Mouse (Mus musculus) neutrophil, adult 5-6 weeks (primary cell): ENCODE measurements around the gene Efna5. TPM values are rescaled to one million over a fixed set of nuclear protein-coding genes. Genes with fewer than 3 reads are reported as not detected.
A peak's percentile ranks its signal among the peaks of the same experiment; 100 is the strongest.

ENCODE experiments used
- ATAC-seq: fragments of 151-379, 151-347 bp; 2 replicates; pipeline ENCODE4 v1.8.0; 2017; ENCODE audit warnings: mild to moderate bottlenecking, moderate TSS enrichment; ENCODE audit not compliant: insufficient number of reproducible peaks, poor library complexity, low FRiP score, severe bottlenecking; ENCODE audit errors: extremely low read depth
- total RNA-seq: library from RNA; stranded (forward); fragments of 200-1000 nt; gene quantifications from 2 replicates; pipeline ENCODE4 v1.2.3, GENCODE M21; 2017

Gene Efna5
- total RNA-seq, 1 experiment from 2014 or later, result not detected

DNA sequence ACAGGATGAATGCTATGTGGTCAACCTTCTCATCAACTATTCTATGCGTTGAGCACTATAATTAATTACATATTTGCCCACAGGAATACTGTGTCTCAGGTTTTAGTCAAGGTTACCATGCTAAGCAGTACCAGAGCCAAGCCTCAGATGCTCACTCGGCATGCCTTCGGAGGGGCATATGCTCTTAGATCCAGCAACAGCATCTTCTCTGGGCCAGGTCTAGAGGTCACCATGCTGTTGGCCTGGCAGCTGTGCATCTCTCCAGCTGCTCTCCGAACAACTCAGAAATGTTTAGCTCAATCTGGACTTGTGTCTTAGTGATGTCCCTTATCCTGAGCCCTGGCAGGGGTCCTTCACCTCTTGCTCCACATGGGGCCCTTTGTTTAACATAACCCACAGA is 114.4 kb downstream of the Efna5 start:
- ATAC-seq, result no peak

DNA sequence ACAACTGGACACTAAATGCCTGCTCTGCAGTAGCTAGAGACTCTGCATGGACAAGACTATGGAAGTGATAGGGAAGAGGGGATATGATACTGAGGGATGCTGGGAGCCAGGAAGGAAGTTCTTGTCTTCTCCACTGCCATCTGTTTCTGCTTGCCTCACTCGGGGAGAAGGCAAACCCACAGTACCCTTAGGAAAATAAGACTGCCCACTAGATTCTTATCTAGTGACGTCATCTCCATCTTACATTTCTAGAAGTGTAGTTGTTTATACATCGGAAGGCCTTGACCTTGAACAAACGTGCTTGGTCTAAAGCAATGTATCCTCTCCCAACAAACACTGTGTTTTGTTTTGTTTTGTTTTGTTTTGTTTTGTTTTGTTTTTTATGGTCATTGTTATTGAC is 116.0 kb downstream of the Efna5 start:
- no peak for ATAC-seq

DNA sequence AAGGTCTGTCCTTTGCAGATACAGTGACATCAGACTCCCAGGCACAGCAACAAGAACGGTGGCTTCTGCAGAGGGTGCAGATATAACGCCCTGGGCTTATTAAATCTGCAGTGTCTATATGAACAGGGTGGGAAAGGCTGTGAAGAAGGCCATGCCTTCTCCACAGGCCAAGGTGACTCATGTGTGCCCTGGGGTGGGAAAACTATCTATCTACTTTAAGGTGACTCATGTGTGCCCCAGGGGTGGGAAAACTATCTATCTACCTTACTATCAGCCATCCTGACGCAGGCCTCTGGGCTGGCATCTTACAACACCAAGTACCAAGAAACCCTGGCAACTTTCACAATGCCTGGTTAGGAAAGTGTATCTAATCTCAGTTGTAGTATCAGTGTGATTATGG is 124.2 kb downstream of the Efna5 start:
- ATAC-seq, result no peak

DNA sequence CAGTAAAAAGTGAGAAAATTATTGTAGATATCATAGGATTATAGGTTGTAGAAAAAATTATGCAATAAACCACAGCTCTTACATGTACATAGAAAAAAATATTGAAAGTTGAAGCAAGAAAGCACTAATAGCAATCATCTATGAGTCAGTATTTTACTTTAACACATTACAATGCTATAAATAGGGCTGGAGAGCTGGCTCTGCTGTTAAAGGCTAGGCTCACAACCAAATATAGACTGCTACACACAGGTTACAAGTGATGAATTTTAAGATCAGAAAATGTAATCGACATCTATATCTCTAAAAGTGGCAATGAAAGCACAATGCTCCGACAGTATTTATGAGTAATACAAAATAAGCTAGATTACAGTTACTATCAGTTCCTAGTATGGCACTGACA is 125.5 kb downstream of the Efna5 start:
- ATAC-seq, result no peak

DNA sequence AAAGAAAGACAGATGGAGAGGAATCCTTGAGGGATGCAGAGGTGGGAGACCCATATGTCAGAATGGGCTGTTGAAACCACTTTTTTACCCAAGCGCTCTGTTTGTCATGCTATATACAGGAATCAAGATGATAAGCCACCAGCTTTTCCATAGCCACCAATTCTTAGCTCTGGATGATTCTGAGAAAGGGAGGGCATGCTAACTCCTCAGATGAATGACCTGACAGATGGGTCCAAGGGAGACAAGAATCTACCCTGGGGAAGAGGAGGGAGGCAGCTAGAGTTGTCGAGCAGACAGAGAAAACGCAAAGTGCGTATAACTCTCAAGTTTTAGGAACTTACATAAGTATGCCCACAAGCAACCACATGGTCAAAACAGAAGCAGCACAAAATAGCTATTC is 126.5 kb downstream of the Efna5 start:
- no peak for ATAC-seq

DNA sequence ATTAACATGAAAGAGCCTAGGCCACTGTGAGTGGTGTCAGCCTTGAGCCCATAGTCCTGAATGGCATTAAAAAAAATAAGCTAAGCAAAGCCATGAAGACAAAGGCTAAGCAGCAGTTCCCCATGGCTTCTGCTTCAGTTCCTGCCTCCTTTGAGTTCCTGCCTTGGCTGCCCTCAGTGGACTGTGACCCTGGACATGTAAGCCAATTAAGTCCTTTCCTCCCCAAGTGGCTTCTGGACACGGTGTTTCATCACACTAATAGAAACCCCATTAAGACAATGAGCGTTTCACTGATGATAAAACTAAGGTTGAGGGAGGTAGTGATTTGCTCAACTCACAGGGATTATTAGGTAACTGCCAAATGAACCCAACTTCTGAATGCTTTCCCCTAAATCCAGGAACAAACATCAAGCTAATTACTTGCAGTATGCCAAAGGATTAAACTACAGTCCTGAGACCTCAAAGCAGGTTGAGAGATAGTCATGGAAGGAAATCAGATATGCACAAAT is 128.7 kb downstream of the Efna5 start:
- ATAC-seq, result no peak

DNA sequence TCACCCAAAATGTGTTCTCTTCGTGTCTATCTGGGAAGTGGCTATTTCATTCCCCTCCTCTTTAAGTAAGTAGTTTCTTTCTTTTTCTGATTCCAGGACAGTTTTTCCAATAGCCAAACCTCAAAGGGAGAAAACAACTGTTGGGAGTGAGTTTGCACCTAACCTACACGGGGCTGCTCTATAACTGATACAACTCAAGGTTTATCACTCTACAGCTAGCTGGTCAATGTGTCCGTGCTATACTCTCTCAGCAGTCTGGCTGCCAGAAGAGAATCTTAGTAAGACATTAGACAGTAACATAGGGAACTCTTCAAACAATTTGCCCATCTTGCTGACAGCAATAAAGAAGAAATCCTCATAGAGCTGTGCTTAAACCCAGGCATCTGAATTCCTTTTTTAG is 130.5 kb downstream of the Efna5 start:
- no peak for ATAC-seq

DNA sequence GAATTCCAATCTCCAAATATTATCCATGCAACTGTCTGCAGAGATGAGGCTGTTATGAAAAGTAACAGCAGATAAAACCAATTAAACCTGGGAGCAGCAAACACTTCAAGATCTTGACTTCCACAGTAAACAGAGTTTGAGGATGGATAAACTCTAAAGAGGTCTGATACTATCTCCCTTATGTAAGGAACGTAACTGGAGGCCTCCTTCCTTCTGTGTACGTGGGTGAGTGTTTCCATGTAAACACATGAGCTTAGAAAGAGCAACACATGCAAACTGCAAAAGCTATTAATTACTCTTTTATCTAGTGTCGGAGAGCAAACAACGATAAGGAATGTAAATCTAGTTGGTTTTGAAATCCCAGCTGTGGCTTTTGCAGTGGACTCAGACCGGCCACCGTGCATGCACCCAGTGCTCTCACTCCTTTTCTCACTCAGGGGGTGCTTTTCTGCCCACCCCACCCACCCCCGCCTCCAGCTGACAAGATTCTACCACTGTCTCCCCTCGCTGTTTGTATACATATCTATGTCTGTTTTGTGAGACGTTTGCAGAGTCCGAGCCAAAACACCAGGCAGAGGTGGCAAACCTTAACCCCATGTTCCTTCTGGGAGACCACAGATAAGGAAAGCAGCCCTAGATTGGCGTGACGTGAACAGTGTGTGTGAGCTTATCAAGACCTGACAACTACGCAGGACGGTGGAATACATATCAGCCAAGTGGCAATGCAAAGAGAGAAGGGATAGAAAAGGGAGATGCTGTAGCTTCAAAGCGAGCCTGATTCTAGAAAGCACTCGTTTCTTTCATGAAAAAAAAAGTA is 132.1 kb downstream of the Efna5 start:
- no peak for ATAC-seq

DNA sequence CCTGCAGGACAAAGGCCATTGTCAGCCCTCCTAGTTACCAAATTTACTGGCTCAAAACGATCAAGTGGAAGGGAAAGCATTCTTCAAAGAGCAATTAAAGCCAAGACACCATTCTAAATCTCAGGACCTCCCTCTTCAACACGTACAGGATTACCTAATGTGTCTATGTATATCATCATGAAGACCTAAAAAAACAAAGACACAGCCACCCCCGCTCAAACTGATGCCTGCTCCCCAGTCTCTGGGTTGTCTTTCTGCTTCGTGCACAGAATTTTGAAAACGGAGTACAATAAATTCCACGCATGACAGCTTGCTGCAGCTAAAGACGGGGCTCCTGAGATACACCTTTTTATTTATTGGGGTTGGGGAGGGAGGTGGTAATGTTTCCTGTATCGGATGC is 133.7 kb downstream of the Efna5 start:
- no peak for ATAC-seq

DNA sequence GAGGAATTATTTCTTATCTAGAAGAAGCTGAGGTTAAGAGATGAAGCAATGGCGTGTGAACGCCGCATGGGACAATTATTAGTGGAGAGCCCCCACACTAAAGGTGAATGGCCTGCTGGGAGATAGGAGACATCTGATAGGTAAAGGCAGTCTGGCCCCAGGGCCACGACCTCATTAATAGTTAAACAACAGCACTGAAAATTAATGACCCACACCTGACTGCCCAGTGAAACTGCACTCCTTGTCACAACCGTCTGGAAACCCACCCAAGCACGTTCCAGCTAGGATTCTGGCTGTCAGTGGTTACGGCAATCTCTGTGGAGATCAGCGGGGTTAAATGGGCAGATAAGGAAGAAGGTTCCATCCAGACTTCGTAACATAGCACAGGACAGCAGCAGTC is 134.3 kb downstream of the Efna5 start:
- no peak for ATAC-seq

DNA sequence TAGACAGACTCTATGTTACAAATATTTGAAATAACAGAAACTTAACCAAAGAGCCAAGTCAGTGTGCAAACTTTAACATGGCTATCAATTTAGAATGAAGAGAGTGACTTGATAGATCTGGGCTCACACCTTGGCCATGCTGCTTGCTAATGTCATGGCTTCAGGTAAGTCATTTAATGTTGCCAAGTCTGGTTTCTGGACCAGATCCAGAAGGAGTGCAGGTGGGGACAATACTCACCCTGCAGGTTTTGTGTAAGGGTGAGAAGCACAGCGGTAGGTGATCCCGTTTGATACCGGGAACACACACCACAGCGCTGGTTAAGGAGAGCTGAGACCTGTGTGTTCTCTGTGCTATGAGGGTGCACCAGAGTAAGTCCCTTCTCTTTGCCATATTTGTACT is 135.8 kb downstream of the Efna5 start:
- ATAC-seq, result no peak

DNA sequence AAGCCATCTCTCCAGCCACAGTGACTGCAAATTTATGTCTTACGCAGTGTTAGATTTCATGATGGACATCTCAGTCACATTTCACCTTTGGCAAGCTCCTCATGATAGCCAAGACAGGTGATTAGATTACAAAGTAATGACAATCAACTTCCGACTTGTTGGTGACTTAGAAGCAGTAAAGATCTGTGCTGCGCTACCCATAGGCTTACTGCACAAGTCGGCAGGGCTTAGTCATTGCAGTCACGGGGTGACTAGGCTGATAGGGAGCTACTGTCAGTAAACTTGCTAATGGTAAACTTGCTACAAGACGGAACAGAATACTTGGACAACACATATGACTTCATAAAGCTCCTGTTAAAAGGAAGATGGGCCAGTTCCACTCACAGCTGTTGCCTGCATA is 136.9 kb downstream of the Efna5 start:
- ATAC-seq, result no peak

DNA sequence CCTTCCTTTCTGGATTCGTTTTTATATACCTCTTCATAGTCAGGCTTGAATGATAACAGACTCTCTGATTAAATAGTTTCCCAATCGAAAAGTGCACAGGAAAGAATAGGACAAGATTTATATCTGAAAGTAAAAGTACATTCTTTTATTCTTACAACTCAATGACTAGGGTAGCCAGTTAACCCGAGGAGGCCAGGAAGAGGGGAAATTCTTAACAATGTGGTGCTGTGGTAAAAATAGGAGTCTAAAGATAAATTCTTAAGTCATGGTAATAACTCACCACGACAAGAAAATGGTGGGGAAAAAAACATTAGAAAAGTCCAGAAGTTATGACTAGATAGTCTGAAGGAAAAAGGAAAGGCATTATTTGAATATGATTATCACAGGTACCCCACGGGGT is 139.4 kb downstream of the Efna5 start:
- ATAC-seq, result no peak

DNA sequence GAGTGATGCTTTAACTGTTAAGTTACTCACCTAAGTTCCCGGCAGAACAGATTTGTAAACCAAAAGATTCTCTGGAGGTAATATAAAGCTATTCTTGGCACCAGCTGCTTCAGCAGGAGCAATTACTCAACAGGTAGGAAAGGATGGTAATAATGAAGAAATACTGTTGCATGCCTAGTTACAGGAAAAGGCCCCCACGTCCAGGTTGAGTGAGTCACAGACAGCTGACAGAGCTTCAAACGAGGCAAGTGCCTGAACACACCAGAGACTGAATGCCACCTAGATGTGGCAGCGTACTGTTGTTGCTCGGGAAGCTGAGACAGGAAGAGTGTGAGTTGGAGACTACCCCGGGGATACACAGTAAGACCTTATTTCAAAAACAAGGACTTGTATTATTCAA is 140.1 kb downstream of the Efna5 start:
- no peak for ATAC-seq

DNA sequence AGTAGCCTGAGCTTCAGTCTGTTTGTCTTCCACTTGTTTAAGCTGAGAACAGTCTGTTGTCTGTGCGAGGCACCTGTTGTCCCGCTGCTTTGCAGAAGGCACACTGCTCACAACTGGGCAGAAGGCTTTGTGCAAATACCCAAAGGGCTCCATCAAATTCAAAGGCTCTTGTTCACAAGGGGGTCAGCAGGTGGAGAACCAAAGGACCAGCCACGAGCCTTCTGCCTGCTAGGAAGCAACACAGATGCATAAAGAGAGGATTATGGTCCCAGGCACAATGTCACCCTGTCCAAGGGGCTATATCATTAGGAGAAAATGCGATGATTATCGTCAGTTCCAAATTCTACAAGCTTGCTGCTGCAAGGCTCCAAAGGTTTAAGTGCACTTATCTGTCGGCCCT is 141.1 kb downstream of the Efna5 start:
- no peak for ATAC-seq

DNA sequence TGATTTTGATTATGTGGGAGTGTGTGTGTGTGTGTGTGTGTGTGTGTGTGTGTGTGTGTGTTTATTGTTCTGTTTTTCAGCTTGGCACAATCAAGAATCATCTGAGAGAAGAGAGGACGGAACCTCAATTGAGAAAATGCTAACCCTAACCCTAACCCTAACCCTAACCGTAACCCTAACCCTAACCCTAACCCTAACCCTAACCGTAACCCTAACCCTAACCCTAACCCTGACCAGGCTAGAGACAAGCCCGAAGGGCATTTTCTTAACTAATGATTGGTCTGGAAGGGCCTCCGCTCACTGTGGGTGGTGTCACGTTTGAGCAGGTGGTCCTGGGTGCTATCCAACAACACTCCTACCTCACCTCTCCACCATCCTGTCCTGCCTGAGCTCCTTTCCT is 143.7 kb downstream of the Efna5 start:
- ATAC-seq, result peak; percentile 64

DNA sequence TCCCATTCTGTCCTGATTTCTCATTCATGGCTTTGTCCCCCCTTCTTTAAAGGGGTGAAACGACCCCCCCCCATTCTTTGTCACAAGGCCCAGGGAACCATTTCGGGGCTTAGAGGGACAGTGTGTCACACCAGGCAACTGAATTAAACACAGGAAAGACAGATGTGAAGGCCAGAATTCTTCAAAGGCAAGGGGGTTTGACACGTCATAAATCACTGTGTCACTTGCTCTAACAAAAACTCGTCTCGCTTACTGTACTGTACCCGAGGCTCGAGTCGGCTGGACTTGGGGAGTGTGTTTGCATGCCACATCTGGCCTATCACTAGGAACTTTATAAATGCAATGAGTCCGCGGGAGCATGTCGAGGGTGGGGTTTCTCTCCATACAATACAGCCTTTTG is 145.2 kb downstream of the Efna5 start:
- ATAC-seq, result no peak

DNA sequence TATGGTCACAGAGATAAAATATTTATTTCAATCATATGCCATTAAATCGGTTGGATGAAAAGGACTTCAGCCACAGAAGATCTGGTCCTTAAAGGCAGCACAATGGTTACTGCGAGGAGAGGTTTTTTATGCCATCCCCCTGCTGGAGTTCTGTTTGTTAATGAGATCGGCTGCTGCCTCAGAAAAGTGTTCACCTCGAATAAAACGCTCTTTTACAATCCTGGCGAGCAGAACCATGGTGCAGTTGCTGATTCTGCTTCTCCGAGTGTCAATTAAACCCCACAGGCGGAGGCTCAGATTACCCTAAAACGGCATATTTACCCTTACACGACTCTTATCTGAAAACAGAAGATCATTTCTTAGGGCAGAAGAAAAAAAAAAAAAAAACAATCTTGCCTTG is 146.2 kb downstream of the Efna5 start:
- ATAC-seq, result no peak

DNA sequence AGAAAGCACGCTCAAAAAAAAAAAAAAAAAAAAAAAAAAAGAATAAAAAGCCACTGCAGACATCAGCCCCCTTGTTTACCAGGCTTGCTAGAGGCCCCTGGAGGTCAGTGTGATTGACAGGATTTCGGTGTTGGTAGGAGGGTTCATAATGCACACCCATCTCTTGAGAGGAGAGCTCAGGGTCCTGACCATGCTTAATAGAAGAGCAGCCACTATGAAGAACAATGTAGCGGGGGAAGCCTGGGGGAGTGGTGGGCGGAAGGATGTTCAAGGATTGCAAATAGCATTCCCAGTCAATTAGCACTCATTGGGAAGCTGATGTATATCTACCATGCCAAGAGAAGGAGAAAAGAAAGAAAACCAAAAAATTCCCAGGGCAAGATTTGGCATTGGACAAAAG is 147.1 kb downstream of the Efna5 start:
- ATAC-seq, result no peak

DNA sequence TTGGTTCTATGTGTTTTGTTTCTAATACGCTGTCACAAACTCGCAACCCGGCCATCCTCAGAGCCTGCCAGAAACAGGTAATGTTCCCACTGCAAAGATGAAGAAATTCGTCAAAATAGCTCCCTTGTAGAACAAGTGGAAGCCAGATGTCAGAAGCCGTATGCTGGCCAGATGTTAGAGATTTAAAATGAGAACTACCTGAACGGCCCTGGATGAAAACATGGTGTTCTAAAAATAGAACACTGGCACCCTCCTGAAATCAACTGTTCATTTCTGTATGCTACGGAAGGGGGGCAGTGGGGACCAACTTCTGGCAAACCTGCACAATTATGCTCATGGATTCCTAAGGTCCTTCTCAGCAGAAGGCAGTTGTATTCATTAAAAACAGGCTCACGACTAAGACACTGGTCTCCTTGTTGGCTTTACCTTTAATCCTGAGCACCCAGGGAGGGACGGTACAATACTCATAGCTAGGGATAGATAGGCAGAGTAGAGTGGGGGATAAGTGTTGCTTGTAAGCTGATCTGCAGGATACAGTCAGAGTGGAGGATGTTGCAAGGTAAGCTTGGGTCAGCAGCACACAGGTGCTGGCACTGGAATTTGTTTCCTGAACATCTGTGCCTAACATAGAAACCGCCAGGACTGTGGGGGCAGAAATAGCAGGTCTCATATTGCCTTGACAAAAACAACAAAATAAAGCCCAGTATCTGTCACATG is 151.2 kb downstream of the Efna5 start:
- ATAC-seq, result no peak
